8 mouse cellular contexts compared by ENCODE assay signal in genomic region chr3:27709906-27710647, GRCm38 (mm10). TPM values are rescaled to one million over a fixed set of nuclear protein-coding genes. Genes with fewer than 3 reads are reported as not detected.
DNase-seq lines count a peak whose midpoint lies in the region; ATAC-seq and TF ChIP-seq lines count a peak whose summit lies in the region.

No protein-coding gene starts in this region.

- peak overlapping the region; percentile 99 for H3K27ac ChIP-seq in embryonic fibroblast, embryonic 13.5 days (ENCODE audit: insufficient read depth, low read length)
- H3K27ac ChIP-seq in heart, embryonic 16.5 days (ENCODE audit: low read length): peak overlapping the region; percentile 98
- H3K27ac ChIP-seq in lung, embryonic 16.5 days (ENCODE audit: low read length): peak overlapping the region; percentile 99

- H3K27me3 ChIP-seq in heart, embryonic 16.5 days (ENCODE audit: control insufficient read depth, insufficient read depth, low read length): no peaks in the 10 kb centered on the region
- no peaks in the 10 kb centered on the region for H3K27me3 ChIP-seq in lung, embryonic 16.5 days (ENCODE audit: control insufficient read depth, insufficient read depth, low read depth, low read length)

- TF ChIP-seq POLR2A in embryonic fibroblast, embryonic 13.5 days (IDR thresholded peaks at IDR 0.05; ENCODE audit: low read depth, low read length): peak; percentile 58

- peak overlapping the region; percentile 70 for H3K4me2 ChIP-seq in heart, embryonic 16.5 days (ENCODE audit: low read depth, low read length)
- peak overlapping the region; percentile 73 for H3K4me2 ChIP-seq in lung, embryonic 16.5 days (ENCODE audit: low read depth, low read length)

- DNase-seq in 3134 (ENCODE audit: extremely low read depth, insufficient read length, low spot score): peak; percentile 82
- peak; percentile 92 for DNase-seq in adrenal gland, postnatal 10 days
- DNase-seq in kidney, postnatal 25 days: peak; percentile 80 to 92
- peak; percentile 76 for DNase-seq in ovary, adult 18-20 months (ENCODE audit: low spot score)
- DNase-seq in thymus, postnatal 36 days: peak; percentile 33 to 34

- TF ChIP-seq CTCF in embryonic fibroblast, embryonic 13.5 days (IDR thresholded peaks at IDR 0.05; ENCODE audit: borderline replicate concordance, insufficient read depth, low read length): no peak

- under 1% methylated on average over 78 of the region's 86 CpGs for WGBS in heart, embryonic 16.5 days
- under 1% methylated on average over 55 of the region's 86 CpGs for WGBS in lung, embryonic 16.5 days

- peak overlapping the region; percentile 86 for H3K4me3 ChIP-seq in embryonic fibroblast, embryonic 13.5 days (ENCODE audit: insufficient read depth, low read length)
- peak overlapping the region; percentile 66 for H3K4me3 ChIP-seq in heart, embryonic 16.5 days (ENCODE audit: low read length)
- peak overlapping the region; percentile 95 for H3K4me3 ChIP-seq in lung, embryonic 16.5 days (ENCODE audit: low read length)

- peaks cover 7% of the 10 kb centered on the region for H3K4me1 ChIP-seq in embryonic fibroblast, embryonic 13.5 days (ENCODE audit: control insufficient read depth, insufficient read depth, low read length)
- H3K4me1 ChIP-seq in heart, embryonic 16.5 days (ENCODE audit: control insufficient read depth, insufficient read depth, low read length): peaks cover 31% of the 10 kb centered on the region
- peaks cover 29% of the 10 kb centered on the region for H3K4me1 ChIP-seq in lung, embryonic 16.5 days (replicated peaks; ENCODE audit: control insufficient read depth, insufficient read depth, low read length)

- H3K36me3 ChIP-seq in heart, embryonic 16.5 days (ENCODE audit: control insufficient read depth, insufficient read depth): no peaks in the 10 kb centered on the region
- no peaks in the 10 kb centered on the region for H3K36me3 ChIP-seq in lung, embryonic 16.5 days (ENCODE audit: control insufficient read depth, insufficient read depth, low read length)

- H3K9me3 ChIP-seq in heart, embryonic 16.5 days (replicated peaks; ENCODE audit: control insufficient read depth, low read length): no peaks in the 10 kb centered on the region
- H3K9me3 ChIP-seq in lung, embryonic 16.5 days (ENCODE audit: control insufficient read depth, low read length): no peaks in the 10 kb centered on the region

- H3K9ac ChIP-seq in heart, embryonic 16.5 days (ENCODE audit: low read length): peak overlapping the region; percentile 96
- H3K9ac ChIP-seq in lung, embryonic 16.5 days (ENCODE audit: low read length): peak overlapping the region; percentile 99

- peak; percentile 83 for ATAC-seq in heart, embryonic 16.5 days (replicated peaks; ENCODE audit: extremely low read depth, insufficient read depth, low FRiP score)
- ATAC-seq in lung, embryonic 16.5 days (ENCODE audit: low read depth): peak; percentile 88

RNA-seq across cellular contexts. Expression of gene Fndc3b, which starts 1.0 kb away (rescaled TPM):
- total RNA-seq in adrenal gland, postnatal 10 days (2021): 10 to 100 TPM; 80.0 to 81.2 TPM
- 130 and 144 TPM in 2 replicates for polyA plus RNA-seq in embryonic fibroblast, embryonic 13.5 days (2011; ENCODE audit: insufficient read length, low read depth, missing spikeins)
- 21.7 and 24.4 TPM in 2 replicates for polyA plus RNA-seq in heart, embryonic 16.5 days (2015; fragmentation: Nextera tagmentation; extraction: Ambion mirVana)
- 36.3 and 36.9 TPM in 2 replicates for polyA plus RNA-seq in lung, embryonic 16.5 days (2015; fragmentation: Nextera tagmentation; extraction: Ambion mirVana)

Comparison
In these comparisons a context has a peak if more than half of its experiments do, and no peak if none do; other contexts are left out.
1. Peak in every context shown above with its lines: DNase-seq, ATAC-seq, H3K4me3 ChIP-seq and H3K27ac ChIP-seq.
2. DNase-seq: peak in every context shown above with its lines; median percentile 92 in adrenal gland, postnatal 10 days; 86 in kidney, postnatal 25 days; 82 in 3134; 76 in ovary, adult 18-20 months; 34 in thymus, postnatal 36 days.